Mouse (Mus musculus): Measurements from ENCODE around the gene Adipoq. TPM values are rescaled to one million over a fixed set of nuclear protein-coding genes. Genes with fewer than 3 reads are reported as not detected.
"Not testable (repeated sequence)": the region's sequence is repeated elsewhere in the genome, so short reads cannot be mapped to it uniquely, and the experiment has no call there.

Adipoq gene
- total RNA-seq, 4 experiments from 2014 or later, result not detected

DNA sequence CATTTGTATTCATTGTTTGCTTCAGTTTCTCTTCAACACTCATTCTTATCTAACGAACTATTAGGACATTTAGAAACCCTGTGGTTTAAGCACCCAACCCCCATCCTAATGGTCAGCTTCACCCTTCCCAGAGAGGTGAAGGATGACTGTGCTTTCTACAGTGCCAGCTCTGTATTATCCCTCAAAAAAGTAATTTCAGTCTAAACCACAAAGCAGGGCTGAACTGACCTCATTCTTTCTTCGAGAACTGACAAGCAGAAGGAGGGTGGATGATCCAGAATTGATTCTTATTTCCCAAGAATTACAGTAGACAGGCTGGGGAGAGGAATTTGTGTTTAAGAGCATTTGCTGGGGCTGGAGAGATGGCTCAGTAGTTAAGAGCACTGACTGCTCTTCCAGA lies 13.4 kb downstream of the Adipoq start:
- DNase-seq (ENCODE audit: low spot score in 2 of 2), result no peak

DNA sequence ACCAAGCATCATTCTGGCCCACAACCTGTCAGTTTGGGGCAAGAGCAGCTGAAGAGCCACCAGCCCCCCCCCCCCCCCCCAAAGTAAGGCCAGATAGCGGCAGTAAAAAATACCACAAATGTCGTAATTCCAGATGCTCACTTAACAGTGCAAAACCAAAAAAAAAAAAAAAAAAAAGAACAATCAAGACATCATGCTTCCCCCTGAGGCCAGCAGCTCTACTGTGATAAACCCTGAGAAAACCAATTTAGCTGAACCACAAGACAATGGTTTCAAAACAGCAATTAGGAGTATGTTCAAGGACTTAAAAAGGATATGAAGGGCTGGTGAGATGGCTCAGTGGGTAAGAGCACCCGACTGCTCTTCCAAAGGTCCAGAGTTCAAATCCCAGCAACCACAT lies 15.8 kb downstream of the Adipoq start:
- no peak for DNase-seq (ENCODE audit: low spot score in 2 of 2)

DNA sequence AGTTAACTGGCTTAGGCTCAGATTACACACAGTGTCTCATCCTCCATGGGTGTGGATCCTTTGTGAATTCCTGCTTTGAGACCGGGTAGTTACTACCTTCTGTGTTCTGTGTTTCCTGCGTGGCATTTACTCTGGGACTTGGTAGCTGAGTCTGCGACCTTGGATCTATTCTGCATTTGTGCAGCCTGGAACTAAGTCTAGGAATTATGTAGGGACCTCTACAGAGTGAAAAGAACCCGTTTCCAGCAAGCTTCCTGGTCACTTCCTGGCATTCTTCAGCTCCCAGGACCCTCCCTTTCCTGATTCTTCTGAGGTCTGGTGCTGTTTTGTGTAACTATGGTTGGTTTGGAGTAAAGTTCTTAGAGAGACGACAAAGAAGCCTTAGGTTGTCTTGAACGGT lies 18.1 kb downstream of the Adipoq start:
- DNase-seq (ENCODE audit: low spot score in 2 of 2), result no peak

DNA sequence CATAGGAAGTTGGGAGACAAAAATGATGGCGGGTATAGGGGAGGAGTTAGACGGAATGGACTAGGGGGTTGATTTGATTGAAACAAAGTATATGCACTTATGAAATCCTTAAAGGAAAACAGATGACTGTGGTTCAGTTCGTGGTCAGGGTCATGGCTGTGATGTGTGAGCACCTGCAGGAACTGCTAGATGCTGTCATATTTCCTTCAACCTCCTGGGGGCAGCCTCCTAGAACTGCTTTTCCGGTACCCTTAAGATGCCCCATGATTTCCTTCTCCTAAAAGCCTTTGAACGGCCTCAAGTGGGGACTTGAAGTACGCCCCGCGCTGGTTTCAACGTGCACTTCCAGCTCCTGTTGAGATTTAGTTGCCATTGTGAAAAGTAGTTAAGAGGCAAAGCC lies 19.1 kb downstream of the Adipoq start:
- DNase-seq (ENCODE audit: low spot score in 2 of 2), result no peak

DNA sequence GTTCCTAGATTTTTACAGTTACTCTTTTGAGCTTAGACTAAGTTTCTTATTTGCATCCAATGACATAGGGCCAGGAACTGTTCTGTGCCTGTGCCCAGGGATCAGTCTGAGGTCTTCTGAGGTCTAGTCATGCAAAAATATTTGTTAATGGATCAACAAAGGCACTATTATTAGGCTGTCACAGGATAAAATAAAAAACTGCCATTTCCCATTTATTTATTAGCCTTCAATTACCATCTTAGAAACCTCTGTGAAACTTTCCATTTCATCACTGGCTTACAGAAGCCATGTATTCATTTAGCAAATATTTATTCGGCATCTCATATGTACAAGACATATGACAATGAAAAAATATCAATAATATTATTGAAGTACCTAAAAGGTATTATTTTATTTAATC lies 20.3 kb downstream of the Adipoq start:
- no peak for DNase-seq (ENCODE audit: low spot score in 2 of 2)

DNA sequence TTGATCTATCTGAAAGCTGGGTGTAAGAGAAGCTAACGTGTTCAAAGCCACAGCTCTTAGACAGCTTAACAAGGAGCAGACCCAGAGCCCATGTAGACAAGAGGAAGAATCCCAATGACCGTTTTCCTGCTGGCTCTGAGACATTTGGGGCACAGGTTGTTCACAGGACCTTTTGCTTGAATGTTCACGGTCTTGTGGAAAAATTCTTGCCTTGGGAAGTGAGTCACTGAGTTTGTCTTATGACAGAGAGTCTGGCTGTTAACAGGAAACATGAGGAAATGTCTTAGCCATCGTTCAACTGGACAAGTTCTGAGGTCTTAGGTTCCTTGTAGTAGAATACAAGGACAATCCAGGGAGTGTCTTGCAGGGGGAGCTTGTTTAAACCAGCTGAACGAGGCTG lies 20.7 kb downstream of the Adipoq start:
- no peak for DNase-seq (ENCODE audit: low spot score in 2 of 2)

DNA sequence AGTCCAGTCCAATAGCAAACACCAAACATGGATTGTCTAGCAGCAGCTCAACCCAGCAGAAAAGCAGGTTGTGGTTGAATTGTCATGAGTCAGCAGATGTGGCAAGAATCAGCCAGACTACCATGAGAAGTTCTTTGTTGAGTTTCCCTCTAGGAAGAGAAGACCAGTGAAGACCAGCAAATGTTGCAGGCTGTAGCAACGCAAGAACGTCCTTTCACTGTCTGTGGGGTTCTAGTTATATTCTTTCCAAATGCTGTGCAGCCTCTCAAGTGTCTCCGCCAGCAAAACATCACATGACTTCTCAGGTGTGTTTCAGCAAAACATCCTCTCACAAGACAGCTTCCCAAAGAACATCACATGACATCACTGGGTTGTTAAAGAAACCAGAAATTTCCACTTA lies 24.5 kb downstream of the Adipoq start:
- DNase-seq (ENCODE audit: low spot score in 2 of 2), result no peak

DNA sequence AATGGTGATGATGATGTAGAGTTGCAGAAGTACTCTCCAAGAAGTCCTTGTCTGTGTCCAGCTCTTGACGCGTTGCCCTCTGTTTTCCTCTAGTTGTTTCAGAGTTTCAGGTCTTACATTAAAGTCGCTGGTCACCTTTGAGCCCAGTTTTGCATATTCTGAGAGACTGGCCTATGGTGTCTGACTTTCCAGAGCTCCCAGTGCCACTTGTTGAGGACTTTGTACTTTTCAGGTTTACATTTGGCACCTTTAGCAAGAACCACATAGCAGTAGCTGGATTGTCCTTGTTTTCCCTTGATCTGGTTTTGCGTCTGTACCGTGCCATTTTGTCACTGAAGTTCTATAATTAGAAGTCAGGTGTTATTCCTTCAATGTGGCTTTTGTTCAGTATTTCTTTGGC lies 27.6 kb downstream of the Adipoq start:
- no peak for DNase-seq (ENCODE audit: low spot score in 2 of 2)

DNA sequence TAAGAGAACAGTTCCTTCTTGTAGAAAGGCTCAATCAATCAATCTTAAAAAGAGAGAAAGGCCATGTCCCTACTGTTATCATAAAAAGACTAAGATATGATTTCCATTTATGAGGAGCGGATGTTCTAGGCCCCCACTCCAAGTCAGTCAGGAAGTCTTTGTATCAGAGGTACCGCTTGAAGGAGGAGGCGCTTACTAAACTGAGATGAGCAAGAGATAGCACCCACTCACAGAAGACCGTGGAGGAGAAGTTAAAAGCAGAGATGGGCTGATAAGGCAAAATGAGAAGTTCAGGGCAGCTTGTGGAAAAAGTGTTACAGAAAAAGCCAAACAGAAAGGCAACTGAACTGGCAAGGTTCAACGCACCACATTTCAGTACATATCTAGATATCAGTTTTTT lies 28.5 kb downstream of the Adipoq start:
- DNase-seq (ENCODE audit: low spot score in 2 of 2), result no peak

DNA sequence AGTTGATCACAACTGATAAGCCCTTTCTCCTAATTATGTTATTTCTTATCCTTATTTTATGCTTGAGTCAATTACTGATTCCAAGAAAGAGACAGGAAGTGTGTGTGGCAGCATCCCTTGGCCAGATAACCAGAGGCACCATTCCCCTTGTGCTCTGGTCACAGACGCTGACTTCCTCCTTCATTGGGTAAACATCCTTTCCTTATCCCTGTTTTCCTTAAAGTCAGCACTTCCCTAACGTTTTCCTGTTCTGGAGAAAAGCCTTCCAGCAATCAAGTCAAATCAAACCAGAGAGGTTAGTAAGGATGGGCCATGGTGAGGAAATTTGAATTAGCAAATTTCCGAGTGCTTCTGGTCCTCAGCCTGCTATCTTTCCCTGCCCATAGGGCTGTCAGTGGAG lies 29.6 kb downstream of the Adipoq start:
- DNase-seq (ENCODE audit: low spot score in 2 of 2), result no peak

DNA sequence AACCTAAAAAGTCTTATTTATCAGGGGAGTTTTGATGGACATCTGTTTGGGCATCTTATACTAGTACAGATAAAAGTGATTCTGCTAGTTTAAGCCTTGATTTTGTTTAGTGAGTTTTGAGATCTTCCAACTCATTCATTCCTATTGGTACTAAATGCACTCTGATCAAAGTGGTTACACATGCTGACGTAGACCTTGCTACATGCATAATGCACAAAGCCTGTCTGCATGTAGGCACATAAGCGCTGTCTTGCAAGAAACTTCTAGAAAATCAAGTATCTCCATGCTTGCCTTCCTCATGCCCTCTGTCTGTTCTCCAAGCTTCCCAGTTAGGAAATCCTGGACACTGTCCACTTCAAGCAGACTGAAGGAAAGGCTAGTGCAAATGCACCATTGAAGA lies 31.5 kb downstream of the Adipoq start:
- DNase-seq (ENCODE audit: low spot score in 2 of 2), result no peak

DNA sequence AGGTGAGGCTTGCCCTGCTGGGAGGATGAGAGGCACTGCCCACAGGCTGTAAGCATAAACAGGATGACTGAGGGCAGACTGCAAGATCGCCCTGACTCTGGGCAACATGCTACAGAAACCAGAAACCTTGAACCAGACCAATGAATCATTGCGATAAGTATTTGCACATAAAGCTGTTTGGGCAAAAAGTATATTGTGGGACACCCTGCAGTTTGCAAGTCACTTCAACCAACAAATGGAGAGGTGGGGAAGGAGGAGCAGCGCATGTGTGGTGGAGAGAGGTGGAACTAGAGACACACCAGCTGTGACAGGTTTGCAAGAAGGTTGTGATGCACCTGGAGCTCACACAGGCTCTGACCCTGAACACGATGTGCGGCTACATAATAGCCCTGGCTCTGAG lies 32.5 kb downstream of the Adipoq start:
- DNase-seq (ENCODE audit: low spot score in 2 of 2), result no peak

DNA sequence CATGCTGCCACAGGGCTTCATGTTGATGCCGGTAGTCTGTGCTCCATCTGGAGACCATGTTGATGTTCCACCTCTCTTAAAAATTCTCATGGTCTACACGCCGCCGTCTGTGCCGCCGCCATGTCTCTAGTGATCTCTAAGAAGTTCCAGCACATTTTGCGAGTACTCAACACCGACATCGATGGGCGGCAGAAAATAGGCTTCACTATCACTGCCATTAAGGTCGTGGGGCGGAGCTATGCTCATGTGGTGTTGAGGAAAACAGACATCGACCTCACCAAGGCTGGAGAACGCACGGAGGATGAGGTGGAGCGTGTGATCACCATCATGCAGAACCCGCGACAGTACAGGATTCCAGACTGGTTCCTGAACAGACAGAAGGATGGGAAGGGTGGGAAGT lies 33.1 kb downstream of the Adipoq start:
- not testable (repeated sequence) for DNase-seq (ENCODE audit: low spot score in 2 of 2)

DNA sequence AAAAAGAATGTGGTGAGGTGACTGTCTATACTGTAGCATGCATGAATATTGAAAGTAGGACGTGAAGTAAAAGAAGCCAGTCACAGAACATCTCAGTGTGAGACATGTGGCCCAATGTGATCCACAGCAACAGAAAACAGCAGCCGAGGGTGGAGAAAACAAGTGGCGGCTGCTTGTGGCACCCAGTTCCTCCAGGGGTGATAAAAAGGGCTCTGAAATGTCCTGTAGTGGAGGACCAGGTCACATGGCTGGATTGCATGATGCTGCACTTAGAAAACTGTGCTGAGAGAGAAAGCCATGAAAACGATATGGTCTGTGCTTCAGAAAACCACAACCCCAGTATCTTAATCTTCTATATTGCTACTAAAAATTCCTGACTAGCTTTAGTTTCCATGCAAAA lies 34.7 kb downstream of the Adipoq start:
- DNase-seq (ENCODE audit: low spot score in 2 of 2), result no peak

DNA sequence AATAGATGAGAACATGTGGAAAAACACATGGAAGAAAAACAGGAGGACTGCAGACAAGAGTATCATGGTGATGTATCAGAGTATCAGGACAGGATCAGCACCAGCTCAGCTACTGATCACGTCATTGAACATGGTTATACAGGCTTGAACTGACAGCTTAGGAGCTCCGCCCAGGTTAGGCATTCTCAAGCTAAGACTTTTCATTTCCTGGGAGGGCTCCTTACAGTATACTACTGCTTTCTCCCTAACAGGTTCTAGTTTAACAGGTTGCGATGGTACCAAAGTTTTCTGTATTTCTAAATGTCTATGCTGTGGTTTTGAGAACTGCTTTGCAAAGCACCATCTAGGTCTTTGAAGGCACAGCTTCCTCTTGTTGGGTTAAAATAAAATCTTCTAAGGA lies 35.2 kb downstream of the Adipoq start:
- no peak for DNase-seq (ENCODE audit: low spot score in 2 of 2)

DNA sequence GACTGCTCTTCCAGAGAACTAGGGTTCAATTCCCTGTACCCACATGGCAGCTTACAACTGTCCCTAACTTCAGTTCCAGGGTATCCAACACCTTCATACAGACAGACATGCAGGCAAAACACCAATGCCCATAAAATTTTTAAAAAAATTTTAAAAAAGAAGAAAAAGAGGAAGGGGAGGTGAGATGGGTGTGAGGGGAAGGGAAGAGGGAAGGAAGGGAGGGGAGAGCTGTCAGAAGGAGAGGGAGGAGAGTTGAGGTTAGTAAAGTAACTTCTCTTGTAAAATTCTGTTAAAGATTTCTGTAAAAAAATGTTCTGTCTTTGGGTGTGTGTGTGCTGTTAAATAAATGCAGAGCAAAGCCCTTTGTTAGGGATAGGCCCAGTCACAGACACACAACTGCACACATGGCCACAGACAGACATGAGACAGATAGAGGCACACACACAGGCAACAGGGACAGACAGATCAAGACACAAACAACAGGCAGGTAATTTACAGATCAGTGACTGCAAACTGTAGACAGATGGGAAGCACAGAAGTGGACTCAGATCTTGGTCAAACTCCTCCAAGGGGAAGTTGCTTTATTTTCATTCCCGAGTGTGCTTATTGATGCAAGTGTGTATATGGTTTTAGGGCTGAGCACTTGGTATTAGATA lies 35.7 kb downstream of the Adipoq start:
- no peak for DNase-seq (ENCODE audit: low spot score in 2 of 2)

DNA sequence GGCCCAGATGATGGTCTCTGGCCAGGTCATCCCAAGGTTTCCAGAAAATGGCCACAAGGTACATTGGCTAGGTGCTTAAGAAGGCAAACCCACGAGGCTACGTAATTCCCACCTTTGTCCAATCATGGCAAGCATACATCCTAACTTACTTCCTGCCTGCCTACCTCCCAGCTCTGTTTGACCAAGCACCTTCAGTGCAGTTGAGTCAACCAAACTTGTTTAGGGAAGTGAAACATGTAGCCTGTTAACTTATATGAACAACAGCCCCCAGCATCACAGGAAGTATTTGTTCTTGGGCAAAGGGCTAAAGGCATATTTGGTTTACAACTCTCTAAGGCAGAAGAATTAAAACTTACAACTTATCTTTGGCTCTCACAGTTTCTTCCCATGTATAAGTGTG lies 39.5 kb downstream of the Adipoq start:
- DNase-seq (ENCODE audit: low spot score in 2 of 2), result no peak

DNA sequence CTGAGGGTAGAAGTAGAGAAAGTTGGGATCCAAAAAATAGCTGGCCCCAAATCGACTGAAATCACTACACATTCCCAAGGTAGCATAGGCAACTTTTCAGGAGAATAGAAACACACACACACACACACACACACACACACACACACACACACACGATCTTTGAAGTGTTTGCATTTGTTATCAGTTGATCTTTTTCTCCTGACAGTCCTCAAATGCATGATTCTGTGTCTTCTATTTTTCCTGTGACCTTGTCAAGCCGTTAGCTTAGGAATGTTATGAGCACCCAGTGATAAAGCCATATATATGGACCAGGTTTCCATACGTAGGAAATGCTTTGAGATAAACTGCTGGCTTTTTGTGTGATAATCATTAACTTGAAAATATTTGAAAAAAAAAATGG lies 40.1 kb downstream of the Adipoq start:
- no peak for DNase-seq (ENCODE audit: low spot score in 2 of 2)

DNA sequence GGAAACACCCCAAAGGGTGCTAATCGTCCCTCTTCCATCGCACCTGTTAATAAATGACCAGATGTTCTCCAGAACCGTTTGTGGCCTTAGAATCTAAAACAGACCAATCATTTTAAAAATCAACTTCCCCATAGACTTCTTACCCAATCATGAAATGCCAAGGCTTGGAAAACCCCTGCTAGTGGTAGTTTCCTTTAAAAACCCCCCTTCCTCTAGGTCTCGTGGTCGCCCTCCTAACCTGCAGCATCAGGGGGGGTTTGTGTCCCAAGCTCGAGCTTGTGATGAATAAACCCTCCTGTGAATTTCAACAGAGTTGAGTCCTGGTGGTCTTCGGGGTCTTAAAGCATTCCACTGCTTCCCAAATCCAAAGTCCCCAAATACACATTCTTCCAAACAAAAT lies 41.6 kb downstream of the Adipoq start:
- DNase-seq (ENCODE audit: low spot score in 2 of 2), result no peak

DNA sequence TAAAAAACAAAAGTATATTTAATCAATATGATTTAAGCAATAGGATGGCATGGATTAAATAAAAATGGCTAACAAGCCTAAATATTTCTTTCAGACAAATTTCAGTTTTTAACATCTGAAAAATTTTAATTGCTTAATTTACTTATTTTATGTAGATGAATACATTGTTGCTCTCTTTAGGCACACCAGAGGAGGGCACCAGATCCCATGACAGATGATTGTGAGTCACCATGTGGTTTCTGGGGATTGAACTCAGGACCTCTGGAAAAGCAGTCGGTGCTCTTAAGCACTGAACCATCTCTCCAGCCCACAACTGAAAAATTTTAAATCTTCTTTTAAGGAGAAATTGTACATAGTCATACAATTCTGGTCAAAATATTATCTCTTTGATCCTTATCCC lies 43.3 kb downstream of the Adipoq start:
- no peak for DNase-seq (ENCODE audit: low spot score in 2 of 2)

DNA sequence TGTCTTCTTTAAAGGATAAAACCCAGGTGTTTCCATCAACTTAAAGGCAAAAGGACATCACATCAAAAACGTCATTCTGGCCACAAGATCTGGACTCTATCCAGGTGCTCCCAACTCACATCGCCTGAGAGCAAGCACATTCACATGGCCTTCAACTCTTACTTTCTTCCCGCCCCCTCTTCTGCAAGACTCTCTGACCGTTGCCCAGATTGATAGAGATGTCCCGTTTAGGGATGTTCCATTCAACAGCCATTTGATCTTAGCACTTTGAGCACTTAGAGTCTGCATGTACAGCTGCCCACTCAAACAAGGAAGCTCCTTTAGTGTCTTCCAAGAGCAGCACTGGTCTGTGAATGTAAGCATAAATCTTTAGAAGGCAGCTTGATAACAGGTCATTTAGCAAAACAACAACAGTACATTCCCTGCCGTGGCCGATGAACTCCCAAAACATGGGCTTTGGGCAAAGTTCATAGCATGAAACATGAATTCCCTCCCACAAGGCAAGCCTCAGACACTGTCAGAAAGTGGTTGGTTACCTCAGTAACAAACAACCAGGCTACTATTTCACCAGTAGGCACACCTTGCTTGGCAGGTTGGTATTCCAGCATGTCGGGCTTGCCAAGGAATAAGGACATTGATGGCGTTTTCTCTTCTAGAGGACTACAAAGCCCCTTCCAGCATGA lies 45.4 kb downstream of the Adipoq start:
- DNase-seq (ENCODE audit: low spot score in 2 of 2), result no peak

DNA sequence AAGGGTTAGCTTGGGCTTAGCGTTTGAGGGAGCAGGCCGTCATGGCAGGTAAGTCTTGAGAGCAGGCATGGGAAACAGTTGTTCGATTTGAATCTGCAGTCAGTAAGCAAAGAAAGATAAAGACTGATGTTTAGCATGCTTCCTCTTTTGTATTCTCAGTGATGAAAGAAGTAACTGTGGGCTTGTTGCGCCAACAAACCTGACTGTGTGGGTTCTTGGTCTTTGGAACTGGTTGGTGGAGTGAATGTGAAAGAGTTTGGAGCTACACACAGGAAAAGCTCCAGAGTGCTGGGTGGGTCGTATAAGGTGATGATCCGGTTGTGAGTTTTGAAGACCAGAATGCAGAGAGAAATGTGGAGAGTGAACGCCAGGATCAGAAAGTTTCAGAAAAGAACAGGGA lies 49.3 kb downstream of the Adipoq start:
- DNase-seq (ENCODE audit: low spot score in 2 of 2), result no peak

DNA sequence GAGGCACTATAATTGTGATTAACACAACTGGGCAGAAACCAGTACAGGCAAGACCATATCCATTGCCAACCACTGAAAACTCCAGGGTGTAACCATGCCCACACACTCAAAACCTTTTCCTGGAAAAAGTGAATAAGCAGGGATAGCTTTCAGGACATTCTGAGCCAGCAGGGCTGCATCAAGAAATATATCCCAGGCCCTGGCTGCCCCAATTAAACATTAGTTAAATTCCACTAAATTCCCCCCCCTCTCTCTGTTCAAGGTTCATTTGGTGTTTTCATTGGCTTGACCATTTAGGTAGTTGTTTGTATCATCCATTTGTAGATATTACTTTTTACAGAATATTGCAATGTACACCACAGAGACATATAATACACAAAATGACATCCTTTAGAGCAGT lies 50.0 kb downstream of the Adipoq start:
- no peak for DNase-seq (ENCODE audit: low spot score in 2 of 2)

DNA sequence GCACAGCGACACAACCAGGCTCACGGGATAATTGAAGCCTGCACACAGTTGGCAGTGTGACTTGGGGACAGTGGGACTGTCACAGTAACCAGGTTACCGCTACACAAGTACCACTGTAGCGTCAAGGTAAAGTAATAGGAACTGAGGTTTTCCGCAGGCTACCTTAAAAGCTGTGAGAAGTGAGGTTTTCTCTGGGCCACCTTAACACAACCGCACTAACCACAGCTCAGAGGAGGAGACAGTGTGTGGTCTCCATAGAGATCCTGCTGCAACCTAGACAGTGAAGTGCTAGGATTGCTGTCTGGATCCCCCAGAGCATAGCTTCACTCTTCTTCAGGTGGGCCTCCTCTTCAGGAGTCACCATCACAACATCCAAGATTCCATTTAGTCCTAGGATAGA lies 50.5 kb downstream of the Adipoq start:
- no peak for DNase-seq (ENCODE audit: low spot score in 2 of 2)
